8 mouse cellular contexts compared by ENCODE assay signal in the genomic region with DNA sequence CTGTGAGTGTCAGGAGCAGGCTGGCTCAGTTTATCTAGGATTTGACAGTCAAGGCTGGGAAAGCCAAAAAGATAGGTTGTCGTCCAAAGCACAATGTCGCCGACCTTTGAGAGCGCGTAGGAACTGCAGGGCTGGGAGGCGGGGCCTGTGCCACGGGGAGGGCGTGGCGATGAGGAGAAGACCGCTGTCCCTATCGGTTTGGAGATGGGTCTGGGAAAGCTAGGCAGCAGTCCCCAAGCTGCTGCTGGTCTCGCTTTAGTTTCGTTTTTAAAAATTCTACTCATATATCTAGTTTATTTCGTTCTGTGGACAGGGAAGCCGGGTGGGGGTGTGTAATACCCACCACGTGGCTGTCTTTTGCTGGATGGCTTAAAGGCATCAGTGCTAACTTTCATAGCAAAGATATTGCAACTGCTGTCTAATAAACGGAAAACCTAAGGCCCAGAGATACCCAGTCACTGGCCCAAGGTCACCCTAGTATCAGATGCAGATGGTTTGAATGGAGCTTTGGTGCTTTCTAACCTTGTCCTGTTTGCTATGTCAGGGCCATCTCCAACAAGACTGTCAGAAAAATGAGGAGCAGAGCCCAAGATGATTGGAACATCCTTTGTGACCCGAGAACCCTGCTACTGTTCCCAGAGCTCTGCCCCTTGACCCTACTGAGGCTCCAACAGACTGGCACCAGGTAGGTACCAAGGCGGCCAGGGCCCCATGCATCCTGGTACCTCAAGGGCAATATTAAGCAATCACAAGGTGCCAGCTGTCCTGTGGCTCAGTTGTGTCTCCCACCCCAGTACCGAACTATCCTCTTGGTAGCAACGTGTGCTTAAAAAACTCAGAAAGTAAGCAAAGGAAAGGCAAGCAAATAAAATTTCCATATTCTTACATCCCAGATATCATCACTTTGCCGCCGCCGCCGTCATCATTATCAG. TPM values are rescaled to one million over a fixed set of nuclear protein-coding genes. Genes with fewer than 3 reads are reported as not detected.
DNase-seq lines count a peak whose midpoint lies in the region; ATAC-seq and TF ChIP-seq lines count a peak whose summit lies in the region.

No protein-coding gene starts in this region.

- peaks cover 14% of the 10 kb centered on the region for H3K4me1 ChIP-seq in forebrain, postnatal 0 days (ENCODE audit: insufficient read depth)
- H3K4me1 ChIP-seq in hindbrain, embryonic 11.5 days (replicated peaks; ENCODE audit: control insufficient read depth, insufficient read depth, low read length), result no peaks in the 10 kb centered on the region

- no peaks in the 10 kb centered on the region for H3K36me3 ChIP-seq in forebrain, postnatal 0 days (ENCODE audit: insufficient read depth)
- H3K36me3 ChIP-seq in hindbrain, embryonic 11.5 days (ENCODE audit: control insufficient read depth, insufficient read depth, low read length), result no peaks in the 10 kb centered on the region

- peak overlapping the region; percentile 43; the same call in 1 of the 2 replicates for H3K9ac ChIP-seq in forebrain, postnatal 0 days
- H3K9ac ChIP-seq in hindbrain, embryonic 11.5 days (ENCODE audit: low read depth, low read length), result no peak overlapping the region

- no peaks in the 10 kb centered on the region for H3K27me3 ChIP-seq in forebrain, postnatal 0 days (ENCODE audit: insufficient read depth, low read length)
- H3K27me3 ChIP-seq in hindbrain, embryonic 11.5 days (ENCODE audit: control insufficient read depth, insufficient read depth, low read length), result 0 out of 2 replicates have a peak, but pooled peaks cover 2% of the 10 kb centered on the region

- 20% methylated on average over 25 of the region's 25 CpGs for WGBS in forebrain, postnatal 0 days
- WGBS in hindbrain, embryonic 11.5 days, result 24% methylated on average over 25 of the region's 25 CpGs

- H3K4me3 ChIP-seq in forebrain, postnatal 0 days (ENCODE audit: low read depth, low read length), result peak overlapping the region; percentile 37
- H3K4me3 ChIP-seq in hindbrain, embryonic 11.5 days (ENCODE audit: low read depth, low read length), result peak overlapping the region; percentile 3; the same call in 1 of the 2 replicates

- no peak overlapping the region for H3K27ac ChIP-seq in forebrain, postnatal 0 days (ENCODE audit: low read depth, low read length)
- H3K27ac ChIP-seq in hindbrain, embryonic 11.5 days (ENCODE audit: low read depth, low read length), result no peak overlapping the region

- peak overlapping the region; percentile 64 for H3K4me2 ChIP-seq in forebrain, postnatal 0 days (ENCODE audit: low read depth)
- H3K4me2 ChIP-seq in hindbrain, embryonic 11.5 days (replicated peaks; ENCODE audit: low read depth, low read length), result peak overlapping the region; percentile 44

- TF ChIP-seq CTCF in forebrain, postnatal 0 days (IDR thresholded peaks at IDR 0.05; ENCODE audit: low read depth), result peak; percentile 62

- DNase-seq in MN1 (ENCODE audit: low spot score), result peak; percentile 89
- peak; percentile 67 for DNase-seq in cerebellum, adult 8-10 months
- DNase-seq in forebrain, postnatal 0 days, result peak; percentile 67
- peak; percentile 80 for DNase-seq in hindbrain, embryonic 11.5 days (ENCODE audit: low spot score)
- DNase-seq in layer of hippocampus, postnatal 10 days (ENCODE audit: low spot score in 2 of 2), result peak; percentile 68 to 79
- DNase-seq in lung, postnatal 14 days, result peak; percentile 85
- DNase-seq in ovary, postnatal 36 days (ENCODE audit: low spot score), result peak; percentile 82
- peak; percentile 85 for DNase-seq in thymus, postnatal 14 days

- no peaks in the 10 kb centered on the region for H3K9me3 ChIP-seq in forebrain, postnatal 0 days (ENCODE audit: low read length)
- H3K9me3 ChIP-seq in hindbrain, embryonic 11.5 days (ENCODE audit: control insufficient read depth, low read length), result no peaks in the 10 kb centered on the region

- peak; percentile 53; the same call in 1 of the 2 replicates for ATAC-seq in forebrain, postnatal 0 days
- ATAC-seq in hindbrain, embryonic 11.5 days (ENCODE audit: low FRiP score), result no peak

RNA-seq across cellular contexts. Expression of a gene that starts 31.6 kb away (rescaled TPM):
- total RNA-seq in forebrain, postnatal 0 days (2014; rRNA removed), result 1.0 and 3.3 TPM in 2 replicates
- 0.74 and 1.5 TPM in 2 replicates for polyA plus RNA-seq in forebrain, postnatal 0 days (2015; fragmentation: Nextera tagmentation; extraction: Ambion mirVana)
- polyA plus RNA-seq in hindbrain, embryonic 11.5 days (2014; fragmentation: Nextera tagmentation; extraction: Ambion mirVana), result 4.6 and 5.9 TPM in 2 replicates
- total RNA-seq in layer of hippocampus, postnatal 10 days (2021), result 1 to 10 TPM; 4.0 to 5.8 TPM

RNA-seq across cellular contexts. Expression of a gene that starts 40.5 kb away (rescaled TPM):
- total RNA-seq in forebrain, postnatal 0 days (2014; rRNA removed), result 0.14 TPM in 1 of 2 replicates, not detected in the other
- not detected in 2 replicates for polyA plus RNA-seq in forebrain, postnatal 0 days (2015; fragmentation: Nextera tagmentation; extraction: Ambion mirVana)
- not detected in 2 replicates for polyA plus RNA-seq in hindbrain, embryonic 11.5 days (2014; fragmentation: Nextera tagmentation; extraction: Ambion mirVana)
- total RNA-seq in layer of hippocampus, postnatal 10 days (2021), result not detected

RNA-seq across cellular contexts. Expression of a gene that starts 47.6 kb away (rescaled TPM):
- 35.4 and 38.9 TPM in 2 replicates for total RNA-seq in forebrain, postnatal 0 days (2014; rRNA removed)
- 20.4 and 24.1 TPM in 2 replicates for polyA plus RNA-seq in forebrain, postnatal 0 days (2015; fragmentation: Nextera tagmentation; extraction: Ambion mirVana)
- 4.5 and 5.5 TPM in 2 replicates for polyA plus RNA-seq in hindbrain, embryonic 11.5 days (2014; fragmentation: Nextera tagmentation; extraction: Ambion mirVana)
- total RNA-seq in layer of hippocampus, postnatal 10 days (2021), result 10 to 100 TPM; 23.0 to 23.9 TPM

RNA-seq across cellular contexts. Expression of a gene that starts 54.1 kb away (rescaled TPM):
- 44.4 and 44.9 TPM in 2 replicates for total RNA-seq in forebrain, postnatal 0 days (2014; rRNA removed)
- polyA plus RNA-seq in forebrain, postnatal 0 days (2015; fragmentation: Nextera tagmentation; extraction: Ambion mirVana), result 147 and 158 TPM in 2 replicates
- polyA plus RNA-seq in hindbrain, embryonic 11.5 days (2014; fragmentation: Nextera tagmentation; extraction: Ambion mirVana), result 135 and 154 TPM in 2 replicates
- 100 to 1,000 TPM; 106 to 112 TPM for total RNA-seq in layer of hippocampus, postnatal 10 days (2021)

RNA-seq across cellular contexts. Expression of a gene that starts 55.8 kb away (rescaled TPM):
- total RNA-seq in forebrain, postnatal 0 days (2014; rRNA removed), result 84.2 and 85.2 TPM in 2 replicates
- polyA plus RNA-seq in forebrain, postnatal 0 days (2015; fragmentation: Nextera tagmentation; extraction: Ambion mirVana), result 3.1 and 5.0 TPM in 2 replicates
- 3.4 and 4.7 TPM in 2 replicates for polyA plus RNA-seq in hindbrain, embryonic 11.5 days (2014; fragmentation: Nextera tagmentation; extraction: Ambion mirVana)
- 100 to 1,000 TPM; 450 to 479 TPM for total RNA-seq in layer of hippocampus, postnatal 10 days (2021)
